Mouse (Mus musculus) forebrain, embryonic 15.5 days (tissue): ENCODE data around the gene Mme. TPM values are rescaled to one million over a fixed set of nuclear protein-coding genes. Genes with fewer than 3 reads are reported as not detected.

ENCODE experiments used
- ATAC-seq: fragments of 200-750 bp; cut with Nextera tagmentation; replicated peaks from 2 replicates; pipeline ENCODE4 v1.8.0; 2017; ENCODE audit warnings: mild to moderate bottlenecking, moderate TSS enrichment, moderate library complexity
- H3K27ac ChIP-seq: fragments of 300-500 bp; sonication (generic); replicated peaks from 2 replicates; pipeline ENCODE4 v1.5.1; 2015; ENCODE audit warnings: mild to moderate bottlenecking, inconsistent platforms
- H3K27me3 ChIP-seq: fragments of 300-500 bp; sonication (generic); 2 replicates; pipeline ENCODE4 v1.6.1; 2015; ENCODE audit warnings: inconsistent platforms
- H3K36me3 ChIP-seq: fragments of 300-500 bp; sonication (generic); 2 replicates; pipeline ENCODE4 v1.6.1; 2015; ENCODE audit warnings: mild to moderate bottlenecking, inconsistent platforms
- H3K4me1 ChIP-seq: fragments of 300-500 bp; sonication (generic); 2 replicates; pipeline ENCODE4 v1.6.1; 2015; ENCODE audit warnings: inconsistent platforms
- H3K4me2 ChIP-seq: fragments of 300-500 bp; sonication (generic); replicated peaks from 2 replicates; pipeline ENCODE4 v1.6.1; 2015; ENCODE audit warnings: mild to moderate bottlenecking, inconsistent platforms
- H3K4me3 ChIP-seq: fragments of 300-500 bp; sonication (generic); 2 replicates; pipeline ENCODE4 v1.5.1; 2015; ENCODE audit warnings: mild to moderate bottlenecking, inconsistent platforms
- H3K9ac ChIP-seq: fragments of 300-500 bp; sonication (generic); replicated peaks from 2 replicates; pipeline ENCODE4 v1.6.1; 2015; ENCODE audit warnings: mild to moderate bottlenecking, inconsistent platforms
- H3K9me3 ChIP-seq: fragments of 300-500 bp; sonication (generic); 2 replicates; pipeline ENCODE4 v1.6.1; 2016; ENCODE audit warnings: inconsistent platforms
- WGBS: fragments of 180-500 bp; shearing (Covaris S2); methylation state at CpG from one replicate; pipeline ENCODE4 v1.1.7; 2015; ENCODE audit warnings: mixed read lengths; 5-methylcytosine and 5-hydroxymethylcytosine counted together
- polyA plus RNA-seq: library from polyadenylated mRNA; unstranded; fragments of >200 nt; fragmentation: Nextera tagmentation; extraction: Ambion mirVana; gene quantifications from 2 replicates; pipeline ENCODE4 v1.2.1, GENCODE M21; 2015

Mme gene
- 2.6 and 3.3 TPM in 2 replicates for polyA plus RNA-seq

GRCm38 (mm10) chr3:63241099-63241587 lies at the start of gene Mme:
Gene Mme, plus strand, starts transcription at chr3:63241537.
- no peak for ATAC-seq
- WGBS: 85% methylated on average over 7 of the region's 7 CpGs
- Histone ChIP-seq H3K4me1 (no peaks in the 10 kb centered on the region), H3K27me3 (no peaks in the 10 kb centered on the region), H3K4me3 (no peak within 1 kb of the TSS), H3K27ac (no peak within 1 kb of the TSS), H3K9ac (no peak within 1 kb of the TSS), H3K36me3 (no peaks in the 10 kb centered on the region), H3K4me2 (no peak within 1 kb of the TSS), H3K9me3 (no peaks in the 10 kb centered on the region)

DNA sequence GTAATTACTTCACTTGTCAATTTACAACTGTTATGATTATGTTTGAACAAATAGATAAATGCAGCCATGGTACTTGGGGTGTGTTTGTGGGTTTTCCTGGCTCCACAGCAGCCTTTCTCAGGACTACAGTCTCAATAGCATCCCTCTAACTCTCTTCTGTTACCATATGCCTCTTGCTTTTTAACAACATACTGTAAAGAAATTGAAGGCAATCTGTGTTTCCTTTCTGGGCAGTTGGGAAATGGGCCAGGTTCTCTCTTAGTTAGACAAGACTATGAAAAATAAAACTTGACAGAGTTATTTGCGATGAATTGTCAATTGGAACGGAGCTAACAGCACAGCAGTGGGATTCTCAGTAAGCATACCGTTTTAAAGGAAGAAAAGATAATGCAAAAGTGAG lies 44.8 kb upstream of the Mme start:
- H3K36me3 ChIP-seq: no peaks in the 10 kb centered on the region
- no peak overlapping the region for H3K4me3 ChIP-seq
- no peak overlapping the region for H3K27ac ChIP-seq
- no peak for ATAC-seq
- no peaks in the 10 kb centered on the region for H3K4me1 ChIP-seq
- H3K4me2 ChIP-seq: no peak overlapping the region
- H3K9me3 ChIP-seq: no peaks in the 10 kb centered on the region
- no peaks in the 10 kb centered on the region for H3K27me3 ChIP-seq
- 74% methylated on average over 3 of the region's 3 CpGs for WGBS
- no peak overlapping the region for H3K9ac ChIP-seq

DNA sequence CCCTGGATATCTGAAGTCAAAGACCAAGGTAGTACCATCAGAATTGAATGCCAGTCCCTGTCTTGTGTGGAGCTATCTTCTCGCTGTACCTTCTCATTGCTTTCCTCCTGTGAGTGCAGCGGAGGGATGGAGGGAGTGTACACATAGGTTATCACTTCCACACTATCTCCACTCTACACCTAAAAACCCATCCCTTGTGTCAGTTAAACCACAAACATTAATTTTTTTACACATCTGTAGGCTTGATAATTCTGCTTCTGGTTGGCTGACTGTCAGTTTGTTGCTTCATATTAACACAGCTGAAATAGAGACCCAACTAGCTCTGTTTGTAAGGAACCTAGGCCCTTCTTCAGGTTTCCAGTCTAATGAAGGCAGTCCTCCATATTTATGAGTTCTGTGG lies 43.3 kb upstream of the Mme start:
- Histone ChIP-seq H3K4me2 (no peak overlapping the region), H3K27me3 (no peaks in the 10 kb centered on the region), H3K4me3 (no peak overlapping the region), H3K9ac (no peak overlapping the region), H3K9me3 (no peaks in the 10 kb centered on the region), H3K4me1 (no peaks in the 10 kb centered on the region), H3K36me3 (no peaks in the 10 kb centered on the region), H3K27ac (no peak overlapping the region)
- WGBS: 94% methylated on average over 2 of the region's 2 CpGs
- no peak for ATAC-seq

GRCm38 (mm10) chr3:63221867-63222591 lies 19.3 kb upstream of the Mme start:
- Histone ChIP-seq H3K27ac (no peak overlapping the region), H3K36me3 (no peaks in the 10 kb centered on the region), H3K9ac (no peak overlapping the region), H3K27me3 (no peaks in the 10 kb centered on the region), H3K4me1 (no peaks in the 10 kb centered on the region), H3K9me3 (no peaks in the 10 kb centered on the region), H3K4me2 (no peak overlapping the region), H3K4me3 (no peak overlapping the region)
- 90% methylated on average over 4 of the region's 4 CpGs for WGBS
- ATAC-seq: no peak

DNA sequence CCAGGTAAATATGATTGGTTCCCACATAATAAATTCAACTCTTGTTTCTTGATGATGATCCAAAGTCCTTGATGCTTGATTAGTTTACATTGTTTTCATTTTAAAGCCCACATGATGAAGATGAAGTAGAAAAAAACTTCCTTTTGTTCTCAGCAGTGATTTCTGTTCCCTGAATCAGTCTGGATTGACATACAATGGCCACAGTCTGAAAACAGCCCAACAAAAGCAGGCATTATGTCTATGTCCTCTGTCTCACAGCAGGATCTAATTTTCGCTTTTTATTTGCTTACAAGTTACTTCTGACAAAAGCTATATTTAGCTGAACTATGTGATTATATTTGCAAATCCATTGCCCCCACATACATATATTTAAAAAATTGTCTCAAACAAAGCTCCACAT lies 17.7 kb upstream of the Mme start:
- H3K4me1 ChIP-seq: no peaks in the 10 kb centered on the region

DNA sequence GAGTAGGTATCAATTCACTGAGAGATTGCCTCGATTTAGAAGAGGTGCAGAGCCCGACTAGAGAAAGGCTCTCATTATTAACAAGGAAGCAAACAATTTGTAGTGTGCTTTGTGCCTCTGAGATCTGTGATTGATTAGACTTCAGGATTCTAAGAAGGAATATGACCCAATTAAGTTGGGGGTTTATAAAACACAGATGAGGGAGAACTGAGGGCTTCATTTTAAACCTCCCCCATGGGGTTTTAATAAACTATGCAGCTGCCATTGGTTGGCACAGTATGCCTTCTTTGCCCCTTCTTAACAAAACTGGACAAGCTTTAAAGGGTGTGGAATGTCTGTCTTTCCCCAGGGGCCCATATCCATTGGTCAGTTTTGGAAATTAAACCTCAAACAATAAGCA lies 5.4 kb upstream of the Mme start:
- Histone ChIP-seq H3K9ac (no peak overlapping the region), H3K4me2 (no peak overlapping the region), H3K4me1 (no peaks in the 10 kb centered on the region), H3K4me3 (no peak overlapping the region), H3K9me3 (no peaks in the 10 kb centered on the region), H3K36me3 (no peaks in the 10 kb centered on the region), H3K27ac (no peak overlapping the region), H3K27me3 (no peaks in the 10 kb centered on the region)
- 15% methylated on average over 2 of the region's 2 CpGs for WGBS
- no peak for ATAC-seq

More for the DNA sequence above, 17.7 kb upstream of the Mme start:
- Histone ChIP-seq H3K27me3 (no peaks in the 10 kb centered on the region), H3K4me2 (no peak overlapping the region), H3K27ac (no peak overlapping the region), H3K36me3 (no peaks in the 10 kb centered on the region), H3K9me3 (no peaks in the 10 kb centered on the region), H3K4me3 (no peak overlapping the region), H3K9ac (no peak overlapping the region)
- 11% methylated on average over 1 of the region's 1 CpGs for WGBS
- ATAC-seq: no peak

GRCm38 (mm10) chr3:63243721-63244120 lies 2.4 kb downstream of the Mme start:
- Histone ChIP-seq H3K9me3 (no peaks in the 10 kb centered on the region), H3K4me3 (no peak overlapping the region), H3K27ac (no peak overlapping the region), H3K36me3 (no peaks in the 10 kb centered on the region), H3K9ac (no peak overlapping the region), H3K4me1 (no peaks in the 10 kb centered on the region), H3K4me2 (no peak overlapping the region), H3K27me3 (no peaks in the 10 kb centered on the region)
- ATAC-seq: no peak

GRCm38 (mm10) chr3:63272091-63272490 lies 30.8 kb downstream of the Mme start:
- Histone ChIP-seq H3K4me1 (no peaks in the 10 kb centered on the region), H3K9ac (no peak overlapping the region), H3K9me3 (no peaks in the 10 kb centered on the region), H3K4me2 (no peak overlapping the region), H3K27ac (no peak overlapping the region), H3K4me3 (no peak overlapping the region), H3K36me3 (no peaks in the 10 kb centered on the region), H3K27me3 (no peaks in the 10 kb centered on the region)
- ATAC-seq: 0 out of 2 replicates have a peak, but pooled peaks have one; percentile 16
- WGBS: 90% methylated on average over 2 of the region's 2 CpGs

DNA sequence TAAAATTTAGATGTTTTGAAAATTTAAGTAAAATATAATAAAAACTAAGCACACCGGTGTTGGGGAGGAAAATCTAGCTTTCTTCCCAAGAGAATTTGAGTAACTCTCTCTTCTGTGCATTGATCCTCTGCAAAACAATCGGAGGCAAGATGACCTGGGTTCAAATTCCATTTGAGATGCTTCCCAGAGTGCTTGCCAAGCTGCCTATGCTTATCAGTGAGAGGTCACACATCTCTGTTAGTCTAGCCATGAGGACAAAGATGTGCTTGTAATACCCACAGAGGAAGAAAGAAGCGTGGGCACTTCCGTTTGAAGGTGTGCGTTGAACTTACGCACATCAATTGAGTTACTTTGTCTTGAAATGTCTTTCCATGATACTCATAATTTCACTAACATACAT lies 53.0 kb downstream of the Mme start:
- peaks cover 10% of the 10 kb centered on the region; the same call in 1 of the 2 replicates for H3K4me1 ChIP-seq
- H3K9ac ChIP-seq: no peak overlapping the region
- H3K27me3 ChIP-seq: peaks cover 9% of the 10 kb centered on the region; the same call in 1 of the 2 replicates
- H3K4me3 ChIP-seq: no peak overlapping the region
- no peak overlapping the region for H3K27ac ChIP-seq
- 81% methylated on average over 6 of the region's 6 CpGs for WGBS
- no peaks in the 10 kb centered on the region for H3K9me3 ChIP-seq
- no peaks in the 10 kb centered on the region for H3K36me3 ChIP-seq
- no peak overlapping the region for H3K4me2 ChIP-seq
- ATAC-seq: no peak

DNA sequence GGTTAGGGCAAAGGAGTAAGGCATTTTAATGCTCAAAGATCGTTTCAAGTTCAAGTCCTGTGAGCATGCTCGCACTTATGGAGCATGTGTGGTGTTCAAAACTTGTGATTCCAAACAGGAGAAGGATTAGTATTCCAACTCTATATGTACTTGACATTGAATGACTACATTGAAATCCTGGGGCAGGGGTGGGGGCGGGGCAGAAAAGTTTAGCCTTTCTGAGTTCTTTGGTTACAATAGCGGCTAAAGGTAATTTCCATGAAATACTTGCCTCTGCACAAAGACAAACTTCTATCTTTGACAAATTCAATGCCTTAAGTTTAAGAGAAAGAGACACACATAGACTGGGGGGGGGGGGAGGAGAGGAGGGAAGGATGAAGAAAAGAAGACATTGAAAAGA lies 53.5 kb downstream of the Mme start:
- 42% methylated on average over 4 of the region's 4 CpGs for WGBS
- H3K9ac ChIP-seq: peak overlapping the region; percentile 65; the same call in 1 of the 2 replicates
- peak overlapping the region; percentile 100 for H3K4me2 ChIP-seq
- H3K4me1 ChIP-seq: peaks cover 10% of the 10 kb centered on the region; the same call in 1 of the 2 replicates
- peaks cover 9% of the 10 kb centered on the region; the same call in 1 of the 2 replicates for H3K27me3 ChIP-seq
- no peaks in the 10 kb centered on the region for H3K36me3 ChIP-seq
- no peak overlapping the region for H3K27ac ChIP-seq
- no peak for ATAC-seq
- no peaks in the 10 kb centered on the region for H3K9me3 ChIP-seq
- H3K4me3 ChIP-seq: peak overlapping the region; percentile 69; the same call in 1 of the 2 replicates

- WGBS: under 1% methylated on average over 21 of the region's 21 CpGs
- ATAC-seq: peak; percentile 88
Measured at GRCm38 (mm10) chr3:63295237-63295636, 53.9 kb downstream of the Mme start.

DNA sequence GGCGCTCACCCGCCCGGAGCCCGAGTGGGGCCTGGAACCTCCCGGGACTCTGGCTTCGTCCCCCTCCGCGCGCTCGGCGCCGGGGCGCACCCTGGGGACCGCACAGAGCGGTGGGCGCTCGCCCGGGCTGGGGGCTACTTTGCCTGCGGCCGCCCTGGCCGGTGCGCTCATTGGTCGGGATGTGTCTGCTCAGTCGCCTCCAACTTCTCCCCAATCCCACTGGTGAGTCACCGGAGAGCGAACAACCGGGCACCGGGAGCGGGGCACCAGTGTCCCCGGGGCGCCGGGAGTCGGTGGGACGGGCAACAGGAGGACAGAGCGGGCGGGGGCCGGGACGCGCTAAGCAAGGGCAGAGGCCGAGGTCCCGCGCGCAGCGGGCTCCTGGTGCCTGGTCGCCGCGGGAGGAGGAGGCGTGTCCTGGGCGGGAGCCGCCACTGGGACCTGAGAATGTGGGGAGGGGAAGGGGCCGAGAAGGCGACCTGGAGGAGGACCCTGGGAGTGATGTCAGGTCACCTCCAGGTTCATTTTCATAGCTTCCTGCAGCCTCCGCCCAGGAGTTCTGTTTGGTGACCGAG lies 54.4 kb downstream of the Mme start:
- WGBS: under 1% methylated on average over 54 of the region's 54 CpGs
- Histone ChIP-seq H3K9ac (peak overlapping the region; percentile 65), H3K4me2 (peak overlapping the region; percentile 100), H3K36me3 (no peaks in the 10 kb centered on the region), H3K27me3 (peaks cover 9% of the 10 kb centered on the region; the same call in 1 of the 2 replicates), H3K4me1 (peaks cover 10% of the 10 kb centered on the region; the same call in 1 of the 2 replicates), H3K27ac (0 out of 2 replicates have a peak overlapping the region, but pooled peaks have one; percentile 21), H3K9me3 (no peaks in the 10 kb centered on the region), H3K4me3 (peak overlapping the region; percentile 69)
- peak; percentile 88 for ATAC-seq

More at GRCm38 (mm10) chr3:63295237-63295636, 53.9 kb downstream of the Mme start:
- H3K4me2 ChIP-seq: peak overlapping the region; percentile 100
- H3K9me3 ChIP-seq: no peaks in the 10 kb centered on the region
- H3K9ac ChIP-seq: peak overlapping the region; percentile 65
- peaks cover 9% of the 10 kb centered on the region; the same call in 1 of the 2 replicates for H3K27me3 ChIP-seq
- no peaks in the 10 kb centered on the region for H3K36me3 ChIP-seq
- H3K4me3 ChIP-seq: peak overlapping the region; percentile 69
- peaks cover 10% of the 10 kb centered on the region; the same call in 1 of the 2 replicates for H3K4me1 ChIP-seq
- H3K27ac ChIP-seq: no peak overlapping the region
